Mouse (Mus musculus) neural tube, embryonic 11.5 days (tissue): ENCODE results near the gene Tprg. TPM values are rescaled to one million over a fixed set of nuclear protein-coding genes. Genes with fewer than 3 reads are reported as not detected.

Source experiments
- ATAC-seq: fragments of 200-750 bp; cut with Nextera tagmentation; 2 replicates; pipeline ENCODE4 v1.8.0; 2017; ENCODE audit warnings: moderate number of reproducible peaks, mild to moderate bottlenecking, moderate TSS enrichment, moderate library complexity; ENCODE audit not compliant: insufficient read depth, low FRiP score, low TSS enrichment
- DNase-seq: peaks from one replicate; pipeline ENCODE4 v3.0.0-alpha.2; 2015; ENCODE audit warnings: low spot score
- H3K27ac ChIP-seq: fragments of 300-500 bp; sonication (generic); 2 replicates; pipeline ENCODE4 v1.5.1; 2014; ENCODE audit warnings: low read depth, mild to moderate bottlenecking, low read length
- H3K27me3 ChIP-seq: fragments of 300-500 bp; sonication (generic); 2 replicates; pipeline ENCODE4 v1.6.1; 2014; ENCODE audit warnings: mild to moderate bottlenecking, low read length, mixed read lengths; ENCODE audit not compliant: control insufficient read depth, insufficient read depth
- H3K36me3 ChIP-seq: fragments of 300-500 bp; sonication (generic); 2 replicates; pipeline ENCODE4 v1.6.1; 2014; ENCODE audit warnings: mild to moderate bottlenecking, low read length, moderate library complexity, mixed read lengths; ENCODE audit not compliant: control insufficient read depth, insufficient read depth
- H3K4me1 ChIP-seq: fragments of 300-500 bp; sonication (generic); 2 replicates; pipeline ENCODE4 v1.6.1; 2014; ENCODE audit warnings: low read length, mixed read lengths; ENCODE audit not compliant: control insufficient read depth, insufficient read depth
- H3K4me2 ChIP-seq: fragments of 300-500 bp; sonication (generic); 2 replicates; pipeline ENCODE4 v1.6.1; 2014; ENCODE audit warnings: low read depth, mild to moderate bottlenecking, moderate library complexity
- H3K4me3 ChIP-seq: fragments of 300-500 bp; sonication (generic); 2 replicates; pipeline ENCODE4 v1.5.1; 2014; ENCODE audit warnings: low read depth, low read length
- H3K9ac ChIP-seq: fragments of 300-500 bp; sonication (generic); 2 replicates; pipeline ENCODE4 v1.6.1; 2014; ENCODE audit warnings: mild to moderate bottlenecking, low read length
- H3K9me3 ChIP-seq: fragments of 300-500 bp; sonication (generic); 2 replicates; pipeline ENCODE4 v1.6.1; 2016; ENCODE audit warnings: low read length; ENCODE audit not compliant: control insufficient read depth
- WGBS: fragments of 180-500 bp; shearing (Covaris S2); extraction: QIAGEN DNeasy Blood & Tissue Kit; methylation state at CpG from one replicate; pipeline ENCODE4 v1.1.7; 2014; 5-methylcytosine and 5-hydroxymethylcytosine counted together
- polyA plus RNA-seq: library from polyadenylated mRNA; unstranded; fragments of >200 nt; fragmentation: Nextera tagmentation; extraction: Ambion mirVana; gene quantifications from 2 replicates; pipeline ENCODE4 v1.2.1, GENCODE M21; 2014

Tprg gene
- polyA plus RNA-seq = not detected in 2 replicates

DNA sequence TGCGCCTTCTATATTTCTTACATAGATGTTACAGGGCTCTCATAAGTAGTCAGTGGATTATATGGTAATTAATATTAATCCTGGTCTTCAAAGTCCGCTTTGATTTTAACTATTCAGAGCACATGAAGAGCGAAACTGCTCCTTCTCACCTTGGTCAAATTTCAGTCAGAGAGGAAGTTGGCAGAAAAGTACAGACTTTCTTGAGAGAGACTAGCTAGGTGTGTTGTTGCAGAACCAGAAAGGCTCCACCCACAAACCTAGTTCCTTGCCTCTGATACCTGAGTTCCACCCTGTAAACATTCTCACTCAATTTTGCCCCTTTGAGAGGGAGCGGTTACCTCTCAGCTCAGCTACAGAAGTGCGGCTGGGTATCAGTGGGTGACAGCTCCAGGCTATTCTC, at the start of gene Tprg:
Gene Tprg, plus strand, starts transcription at position 301 of the 400 bp plus-strand sequence.
- 92% methylated on average over 5 of the region's 5 CpGs for WGBS
- Histone ChIP-seq H3K9me3 (no peaks in the 10 kb centered on the region), H3K36me3 (no peaks in the 10 kb centered on the region), H3K4me1 (no peaks in the 10 kb centered on the region), H3K27me3 (no peaks in the 10 kb centered on the region), H3K4me3 (no peak within 1 kb of the TSS), H3K4me2 (no peak within 1 kb of the TSS), H3K9ac (no peak within 1 kb of the TSS), H3K27ac (no peak within 1 kb of the TSS)
- DNase-seq (no peak), ATAC-seq (no peak)

DNA sequence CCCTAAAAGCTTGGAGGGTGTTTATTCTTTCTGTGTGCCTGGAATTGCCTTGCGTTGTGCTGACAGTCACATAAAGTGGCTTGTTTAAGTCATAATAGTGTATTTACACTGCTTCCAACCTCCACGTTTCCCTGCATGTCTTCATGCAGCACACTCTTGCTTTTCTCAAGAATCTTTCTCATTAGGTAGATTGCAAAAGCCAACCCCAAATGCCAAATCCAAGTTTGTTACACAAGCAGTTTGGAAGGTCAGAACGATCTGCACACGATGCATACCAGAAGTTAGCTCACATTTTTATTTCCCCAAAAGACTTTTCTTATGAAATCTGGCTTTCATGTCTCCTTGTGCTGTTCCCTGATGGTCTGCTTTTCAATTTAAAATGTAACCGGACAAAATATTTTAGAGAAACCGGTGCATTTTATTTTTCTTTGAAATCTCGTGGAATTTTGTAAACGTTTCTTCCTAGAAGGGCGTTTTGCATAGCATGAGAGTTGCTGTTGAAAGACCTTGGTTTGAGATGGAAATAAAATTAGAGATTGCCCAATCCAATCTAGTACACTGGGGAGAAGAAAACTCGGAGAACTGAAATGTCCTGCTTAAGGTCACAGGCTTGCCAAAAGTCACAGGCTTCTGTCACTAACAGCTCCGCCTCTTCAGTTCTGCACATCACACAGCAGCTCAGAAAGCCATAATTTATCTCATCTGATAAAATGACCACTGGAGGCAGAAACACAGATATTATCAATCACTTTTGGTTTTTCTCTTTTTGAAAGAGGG, 48.2 kb upstream of the Tprg start:
- no peaks in the 10 kb centered on the region for H3K9me3 ChIP-seq
- DNase-seq (no peak), ATAC-seq (no peak)
- 85% methylated on average over 11 of the region's 11 CpGs for WGBS
- H3K27me3 ChIP-seq = no peaks in the 10 kb centered on the region
- H3K4me2 ChIP-seq = no peak overlapping the region
- H3K36me3 ChIP-seq = no peaks in the 10 kb centered on the region
- no peak overlapping the region for H3K4me3 ChIP-seq
- H3K4me1 ChIP-seq = no peaks in the 10 kb centered on the region
- H3K27ac ChIP-seq = no peak overlapping the region
- H3K9ac ChIP-seq = no peak overlapping the region

DNA sequence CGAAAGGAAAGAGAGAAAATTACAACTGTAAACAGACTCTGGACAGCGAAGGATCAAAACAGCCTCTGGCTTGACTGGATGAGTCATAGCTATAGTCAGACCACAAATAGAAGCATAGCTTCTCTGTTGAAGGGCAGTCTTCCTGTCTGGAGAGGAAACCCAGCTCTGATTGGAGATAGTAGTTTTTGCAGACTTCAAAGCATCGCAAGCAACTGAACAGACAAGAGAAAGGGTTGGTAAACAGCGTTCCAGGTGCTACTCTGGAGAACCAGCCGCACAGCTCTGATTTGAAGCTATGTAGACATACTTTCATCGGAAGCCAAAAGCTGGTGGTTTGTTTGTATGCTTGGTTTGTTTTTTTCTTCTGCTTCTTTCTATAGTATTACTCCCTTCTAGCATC, 37.7 kb upstream of the Tprg start:
- Histone ChIP-seq H3K36me3 (no peaks in the 10 kb centered on the region), H3K4me3 (no peak overlapping the region), H3K27ac (no peak overlapping the region), H3K4me2 (no peak overlapping the region), H3K27me3 (no peaks in the 10 kb centered on the region), H3K9ac (no peak overlapping the region), H3K9me3 (no peaks in the 10 kb centered on the region), H3K4me1 (no peaks in the 10 kb centered on the region)
- 93% methylated on average over 6 of the region's 6 CpGs for WGBS
- DNase-seq (no peak), ATAC-seq (no peak)

DNA sequence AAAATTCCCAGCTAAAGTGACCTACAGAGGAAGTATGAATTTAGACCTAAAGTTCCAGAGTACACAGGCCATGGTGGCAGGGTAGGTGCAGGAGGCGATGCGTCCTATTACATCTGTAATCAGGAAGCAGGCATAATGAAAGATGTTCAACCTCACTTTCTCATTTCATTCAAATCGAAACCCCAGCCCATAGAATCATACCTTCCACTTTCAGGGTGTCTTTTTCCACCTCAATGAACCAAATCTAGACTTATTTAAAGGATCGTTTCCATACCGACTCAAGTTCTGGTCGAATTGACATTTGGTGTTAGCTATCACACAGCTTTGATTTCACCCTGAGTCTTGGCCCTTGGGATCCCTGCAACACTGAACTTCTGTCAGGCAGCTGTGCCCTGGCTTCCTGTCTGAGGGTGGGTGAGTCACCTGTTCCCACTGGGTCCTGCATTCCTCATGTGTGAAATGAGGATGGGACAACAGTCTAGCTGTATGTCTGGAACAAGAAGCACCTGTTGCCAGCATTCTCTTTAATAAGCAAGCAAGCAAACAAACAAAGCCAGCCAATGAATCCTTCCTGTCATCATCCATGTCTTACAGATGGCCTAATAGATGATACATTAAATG, 36.4 kb upstream of the Tprg start:
- Histone ChIP-seq H3K4me2 (no peak overlapping the region), H3K4me3 (no peak overlapping the region), H3K36me3 (no peaks in the 10 kb centered on the region), H3K9ac (no peak overlapping the region), H3K27me3 (no peaks in the 10 kb centered on the region), H3K4me1 (no peaks in the 10 kb centered on the region), H3K27ac (no peak overlapping the region), H3K9me3 (no peaks in the 10 kb centered on the region)
- ATAC-seq (no peak), DNase-seq (no peak)
- WGBS = 88% methylated on average over 6 of the region's 6 CpGs

DNA sequence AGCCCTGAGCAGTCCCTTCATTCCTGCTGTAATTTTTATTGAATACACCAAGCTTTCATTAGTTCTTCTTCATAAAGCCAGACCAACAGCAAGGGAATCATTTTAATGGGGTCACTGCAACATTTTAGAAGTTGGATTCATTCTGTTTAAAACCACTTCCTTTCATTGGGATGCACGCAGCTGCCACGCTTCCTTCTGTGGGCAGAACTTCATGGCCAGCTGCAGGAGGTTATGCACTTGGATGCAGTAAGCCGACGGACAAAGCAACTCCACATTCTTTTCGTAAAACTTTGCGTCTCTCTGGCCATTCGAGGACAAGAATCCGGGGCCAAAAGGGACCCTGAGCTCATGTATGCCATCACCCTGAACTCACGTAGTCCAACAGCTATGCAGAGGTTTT, 35.5 kb upstream of the Tprg start:
- Histone ChIP-seq H3K4me2 (no peak overlapping the region), H3K27ac (no peak overlapping the region), H3K27me3 (no peaks in the 10 kb centered on the region), H3K9ac (no peak overlapping the region), H3K36me3 (no peaks in the 10 kb centered on the region), H3K4me1 (no peaks in the 10 kb centered on the region), H3K9me3 (no peaks in the 10 kb centered on the region), H3K4me3 (no peak overlapping the region)
- DNase-seq = no peak
- ATAC-seq = no peak
- WGBS = 90% methylated on average over 9 of the region's 9 CpGs

DNA sequence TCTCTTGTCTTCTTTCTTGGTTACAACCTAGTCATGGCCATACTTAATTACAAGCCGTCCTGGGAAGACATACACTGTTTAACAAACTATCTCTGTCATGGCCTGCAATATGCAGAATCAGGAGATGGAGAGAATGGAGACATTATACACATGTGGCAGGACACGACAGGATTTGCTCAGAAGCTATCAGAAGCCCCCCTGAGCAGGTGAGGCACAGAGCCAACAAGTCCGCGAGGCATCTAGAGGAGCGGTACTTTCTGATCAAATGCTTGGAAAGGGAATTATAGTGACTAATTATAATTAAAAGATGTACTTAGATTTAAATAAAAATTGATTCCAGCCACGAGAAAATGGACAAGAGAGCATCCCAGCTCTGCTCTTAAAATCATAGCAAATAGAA, 32.0 kb upstream of the Tprg start:
- Histone ChIP-seq H3K27ac (no peak overlapping the region), H3K4me2 (no peak overlapping the region), H3K9ac (no peak overlapping the region), H3K9me3 (no peaks in the 10 kb centered on the region), H3K27me3 (no peaks in the 10 kb centered on the region), H3K36me3 (no peaks in the 10 kb centered on the region), H3K4me3 (no peak overlapping the region), H3K4me1 (no peaks in the 10 kb centered on the region)
- WGBS = 87% methylated on average over 6 of the region's 6 CpGs
- DNase-seq (no peak), ATAC-seq (no peak)

DNA sequence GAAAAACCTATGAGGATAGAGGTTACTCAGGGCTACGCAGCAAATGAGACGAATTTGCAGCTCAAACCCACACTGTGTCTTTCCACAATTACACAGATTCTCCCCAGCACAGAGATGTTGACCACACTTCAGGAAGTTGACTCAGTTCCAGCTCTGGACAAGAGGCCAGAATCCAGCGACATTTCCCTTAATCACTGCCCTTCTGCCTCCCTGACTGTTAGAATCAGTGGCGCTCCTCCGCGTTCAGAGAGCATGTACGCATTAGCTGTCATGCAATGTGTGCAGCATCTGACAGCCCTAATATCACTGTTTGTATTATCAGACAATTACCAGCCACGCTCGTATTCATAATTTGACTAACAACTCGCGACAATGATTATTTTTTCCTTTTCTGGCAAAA, 31.4 kb upstream of the Tprg start:
- Histone ChIP-seq H3K36me3 (no peaks in the 10 kb centered on the region), H3K4me2 (no peak overlapping the region), H3K9ac (no peak overlapping the region), H3K27ac (no peak overlapping the region), H3K4me1 (no peaks in the 10 kb centered on the region), H3K27me3 (no peaks in the 10 kb centered on the region), H3K9me3 (no peaks in the 10 kb centered on the region), H3K4me3 (no peak overlapping the region)
- ATAC-seq (no peak), DNase-seq (no peak)
- 94% methylated on average over 11 of the region's 11 CpGs for WGBS

DNA sequence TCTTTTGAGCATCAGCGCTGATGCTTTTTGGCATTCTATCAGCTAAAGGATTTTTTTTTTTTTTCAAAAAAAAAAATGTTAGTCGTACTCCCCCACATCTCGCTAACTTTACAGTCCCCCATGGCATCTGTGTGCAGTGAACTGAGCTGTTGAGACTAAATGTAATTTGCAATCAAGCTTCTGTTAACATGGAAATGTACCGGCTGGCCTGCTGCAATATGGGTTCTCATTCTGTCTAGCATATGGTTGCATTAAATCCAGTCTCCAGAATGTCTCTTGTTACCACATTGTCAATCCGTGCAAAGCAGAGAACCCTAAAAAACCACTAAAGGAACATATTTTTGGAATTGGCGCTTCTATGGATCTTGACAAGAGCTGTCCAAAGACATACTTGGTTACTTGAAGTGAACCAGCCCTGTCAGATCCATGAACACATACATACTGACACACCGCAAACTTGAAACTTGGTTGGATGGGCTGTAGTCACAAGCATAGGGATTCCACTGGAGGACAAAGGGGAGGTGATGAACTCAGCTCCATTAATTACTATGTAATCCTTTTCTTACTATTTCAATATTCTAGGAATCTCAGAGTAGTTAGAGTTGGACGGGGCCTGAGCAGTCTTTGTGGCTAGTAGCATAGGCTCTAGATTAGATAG, 30.9 kb upstream of the Tprg start:
- Histone ChIP-seq H3K4me1 (no peaks in the 10 kb centered on the region), H3K4me3 (no peak overlapping the region), H3K27me3 (no peaks in the 10 kb centered on the region), H3K9me3 (no peaks in the 10 kb centered on the region), H3K9ac (no peak overlapping the region), H3K36me3 (no peaks in the 10 kb centered on the region), H3K27ac (no peak overlapping the region), H3K4me2 (no peak overlapping the region)
- DNase-seq (no peak), ATAC-seq (no peak)
- 93% methylated on average over 8 of the region's 8 CpGs for WGBS

DNA sequence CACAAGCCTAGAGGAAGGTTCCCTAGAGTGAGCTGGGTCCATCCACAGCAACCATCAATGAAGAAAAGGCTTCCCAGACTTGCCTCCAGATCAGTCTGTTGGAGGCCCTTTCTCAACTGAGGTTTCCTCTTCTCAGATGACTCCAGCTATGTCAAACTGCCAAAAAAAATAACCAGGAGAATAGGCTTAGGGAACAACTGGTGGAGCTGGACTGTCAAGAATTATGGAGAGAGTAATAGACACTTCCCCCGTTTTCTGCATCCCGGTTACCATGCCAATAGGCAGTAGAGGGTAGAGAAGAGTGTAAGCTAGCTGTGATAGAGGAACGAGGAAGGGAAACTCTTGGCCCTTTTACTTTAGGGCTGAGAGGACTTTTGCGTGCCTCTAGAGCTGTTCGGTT, 24.3 kb upstream of the Tprg start:
- no peak overlapping the region for H3K27ac ChIP-seq
- H3K4me2 ChIP-seq = no peak overlapping the region
- H3K36me3 ChIP-seq = no peaks in the 10 kb centered on the region
- H3K4me3 ChIP-seq = no peak overlapping the region
- ATAC-seq = no peak
- no peak for DNase-seq
- no peaks in the 10 kb centered on the region for H3K4me1 ChIP-seq
- H3K9me3 ChIP-seq = no peaks in the 10 kb centered on the region
- H3K27me3 ChIP-seq = no peaks in the 10 kb centered on the region
- 90% methylated on average over 5 of the region's 5 CpGs for WGBS
- H3K9ac ChIP-seq = no peak overlapping the region
